Mouse (Mus musculus) common myeloid progenitor, adult 5-6 weeks (primary cell): Measurements from ENCODE around the gene Zdhhc5. TPM values are rescaled to one million over a fixed set of nuclear protein-coding genes. Genes with fewer than 3 reads are reported as not detected.
A peak's percentile ranks its signal among the peaks of the same experiment; 100 is the strongest.

Experiments used
- ATAC-seq: replicated peaks from 2 replicates; pipeline ENCODE4 v1.8.0; 2016; ENCODE audit warnings: low read depth, mild to moderate bottlenecking, moderate TSS enrichment, inconsistent platforms; ENCODE audit not compliant: poor library complexity, severe bottlenecking
- total RNA-seq: library from RNA; stranded (forward); fragments of 200-1000, 187-1606 nt; gene quantifications from 2 replicates; pipeline ENCODE4 v1.2.3, GENCODE M21; 2017

Zdhhc5 gene
- total RNA-seq, 1 experiment from 2014 or later, result 37.0 TPM

GRCm38 (mm10) chr2:84653354-84653753 lies 61.6 kb downstream of the Zdhhc5 start:
- ATAC-seq, result no peak

- peak; percentile 98 for ATAC-seq
Measured at GRCm38 (mm10) chr2:84650464-84651195, 64.3 kb downstream of the Zdhhc5 start, which contains the start of gene Ctnnd1. Ctnnd1 (minus strand) TSS chr2:84650765.

GRCm38 (mm10) chr2:84649674-84650073 lies 65.3 kb downstream of the Zdhhc5 start:
- ATAC-seq, result no peak

GRCm38 (mm10) chr2:84648369-84648768 lies 66.6 kb downstream of the Zdhhc5 start:
- ATAC-seq, result no peak

- no peak for ATAC-seq
Measured at GRCm38 (mm10) chr2:84647051-84647568, 67.9 kb downstream of the Zdhhc5 start.

- ATAC-seq, result no peak
Measured at GRCm38 (mm10) chr2:84646138-84646537, 68.8 kb downstream of the Zdhhc5 start.

GRCm38 (mm10) chr2:84640833-84641232 lies 74.1 kb downstream of the Zdhhc5 start:
- ATAC-seq, result no peak

- no peak for ATAC-seq
Measured at GRCm38 (mm10) chr2:84638428-84639220, 76.4 kb downstream of the Zdhhc5 start.

Other genes with a start within 250 kb of the Zdhhc5 start
- 50.3 and 86.0 TPM in 2 replicates for gene Tfpi, start 238.4 kb downstream of the Zdhhc5 start, total RNA-seq
- 28.7 and 29.9 TPM in 2 replicates for gene Ctnnd1, start 64.4 kb downstream of the Zdhhc5 start, total RNA-seq
- 0.05 TPM in 1 of 2 replicates, not detected in the other for gene Btbd18, start 56.1 kb downstream of the Zdhhc5 start, total RNA-seq
- gene Selenoh, start 44.4 kb downstream of the Zdhhc5 start, total RNA-seq, result 74.6 and 105 TPM in 2 replicates
- gene Gm28635, start 37.1 kb downstream of the Zdhhc5 start, total RNA-seq, result 6.6 TPM in 1 of 2 replicates, not detected in the other
- 33.2 and 39.2 TPM in 2 replicates for gene Med19, start 36.8 kb downstream of the Zdhhc5 start, total RNA-seq
- 44.1 and 55.1 TPM in 2 replicates for gene Tmx2, start 36.0 kb downstream of the Zdhhc5 start, total RNA-seq
- gene Clp1, start 12.2 kb upstream of the Zdhhc5 start, total RNA-seq, result 32.5 and 33.7 TPM in 2 replicates
- 0.27 and 1.5 TPM in 2 replicates for gene Ypel4, start 18.9 kb upstream of the Zdhhc5 start, total RNA-seq
- gene Gm19426, start 28.5 kb upstream of the Zdhhc5 start, total RNA-seq, result 2.8 TPM in 1 of 2 replicates, not detected in the other
- not detected in 2 replicates for gene Serping1, start 60.3 kb upstream of the Zdhhc5 start, total RNA-seq
- 20.6 and 24.7 TPM in 2 replicates for gene Ube2l6, start 83.6 kb upstream of the Zdhhc5 start, total RNA-seq
- gene Smtnl1, start 107.5 kb upstream of the Zdhhc5 start, total RNA-seq, result not detected in 2 replicates
- 43.7 and 48.9 TPM in 2 replicates for gene Timm10, start 111.8 kb upstream of the Zdhhc5 start, total RNA-seq
- gene Slc43a1, start 123.7 kb upstream of the Zdhhc5 start, total RNA-seq, result 21.0 and 23.4 TPM in 2 replicates
- not detected in 2 replicates for gene Rtn4rl2, start 171.5 kb upstream of the Zdhhc5 start, total RNA-seq
- gene Slc43a3, start 221.4 kb upstream of the Zdhhc5 start, total RNA-seq, result 91.9 and 105 TPM in 2 replicates